Mouse (Mus musculus) bone marrow macrophage, adult 2 months (primary cell): ENCODE measurements around the gene Nf1. TPM values are rescaled to one million over a fixed set of nuclear protein-coding genes. Genes with fewer than 3 reads are reported as not detected.

Experiments
- H3K27ac ChIP-seq: 2 replicates; pipeline ENCODE4 v1.5.1; 2012; ENCODE audit warnings: low read depth, low read length; ENCODE audit not compliant: insufficient read depth
- H3K4me1 ChIP-seq: 2 replicates; pipeline ENCODE4 v1.6.1; 2012; ENCODE audit warnings: low read length; ENCODE audit not compliant: control insufficient read depth, insufficient read depth
- H3K4me3 ChIP-seq: 2 replicates; pipeline ENCODE4 v1.5.1; 2012; ENCODE audit warnings: mild to moderate bottlenecking, low read length, moderate library complexity; ENCODE audit not compliant: insufficient read depth
- CTCF ChIP-seq: IDR thresholded peaks from 2 replicates; pipeline ENCODE4 v1.5.1; 2012; ENCODE audit warnings: low read depth, mild to moderate bottlenecking, low read length, moderate library complexity
- POLR2A ChIP-seq: IDR thresholded peaks from 2 replicates; pipeline ENCODE4 v1.6.1; 2012; ENCODE audit warnings: mild to moderate bottlenecking, low read depth, low read length, borderline replicate concordance
- polyA plus RNA-seq: library from polyadenylated mRNA; stranded (reverse); fragments of >200 nt; gene quantifications from 2 replicates; pipeline ENCODE4 v1.2.4, GENCODE M21; 2012; ENCODE audit not compliant: missing spikeins, insufficient read depth, insufficient read length

Nf1 gene
- polyA plus RNA-seq, 1 experiment, result 19.7 TPM

DNA sequence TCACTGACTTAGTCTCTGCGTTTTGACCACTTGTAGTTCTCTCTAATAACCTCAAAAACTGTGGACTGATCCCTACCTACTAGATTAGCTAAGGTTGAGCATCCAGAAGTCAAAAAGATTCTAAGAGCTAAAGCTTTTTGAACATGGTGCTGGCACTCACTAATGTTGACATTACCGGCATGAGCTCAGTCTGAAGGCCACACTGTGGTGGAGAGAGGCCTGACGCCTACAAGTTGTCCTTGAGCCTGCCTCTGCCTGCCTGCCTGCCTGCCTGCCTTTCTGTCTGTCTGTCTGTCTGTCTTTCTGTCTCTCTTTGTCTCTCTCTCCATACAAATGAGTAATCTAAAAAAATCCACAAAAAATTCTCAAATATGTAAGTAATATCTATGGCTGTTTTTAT is 118.4 kb downstream of the Nf1 start:
- Histone ChIP-seq H3K27ac (no peak overlapping the region), H3K4me1 (peaks cover 3% of the 10 kb centered on the region), H3K4me3 (no peak overlapping the region)
- TF ChIP-seq POLR2A (no peak), CTCF (no peak)

GRCm38 (mm10) chr11:79459846-79460245 is 120.4 kb downstream of the Nf1 start:
- peaks cover 3% of the 10 kb centered on the region for H3K4me1 ChIP-seq
- no peak overlapping the region for H3K4me3 ChIP-seq
- no peak overlapping the region for H3K27ac ChIP-seq
- TF ChIP-seq CTCF (no peak), POLR2A (no peak)

DNA sequence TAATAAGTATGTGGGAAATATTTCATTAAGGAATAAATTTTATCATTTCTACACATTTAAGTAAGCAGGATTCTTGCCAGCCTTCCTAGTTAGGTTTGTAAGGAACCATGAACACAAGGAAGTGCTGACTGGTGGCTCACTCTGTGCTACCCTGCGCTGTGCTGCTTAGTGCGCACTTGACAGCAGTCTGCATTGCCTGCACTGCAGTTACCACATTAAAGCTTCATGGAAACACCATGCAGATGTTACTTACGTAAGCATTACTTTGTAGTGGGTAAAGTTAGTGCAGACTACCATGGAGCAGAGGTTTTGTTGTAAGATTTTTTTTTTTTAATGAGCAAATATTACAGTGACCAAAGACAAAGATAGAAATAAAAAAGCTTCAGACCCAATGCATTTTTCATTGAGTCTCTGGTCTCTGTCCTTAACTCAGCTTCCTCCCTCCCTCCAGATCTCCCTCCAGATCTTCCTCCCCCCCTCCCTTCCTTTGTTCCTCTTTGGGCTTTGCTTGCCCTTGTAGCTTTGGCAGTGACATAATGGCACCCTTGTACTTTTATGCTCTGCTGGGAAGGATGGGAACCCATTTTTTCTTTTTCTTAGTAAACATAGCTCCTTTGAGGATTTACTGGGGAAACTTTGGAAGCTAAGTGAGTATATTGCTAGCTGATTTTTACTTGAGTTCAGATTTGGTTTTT is 121.4 kb downstream of the Nf1 start:
- H3K4me3 ChIP-seq, result no peak overlapping the region
- TF ChIP-seq POLR2A (no peak), CTCF (no peak)
- H3K4me1 ChIP-seq, result peaks cover 3% of the 10 kb centered on the region
- H3K27ac ChIP-seq, result peak overlapping the region; percentile 25; the same call in 1 of the 2 replicates

DNA sequence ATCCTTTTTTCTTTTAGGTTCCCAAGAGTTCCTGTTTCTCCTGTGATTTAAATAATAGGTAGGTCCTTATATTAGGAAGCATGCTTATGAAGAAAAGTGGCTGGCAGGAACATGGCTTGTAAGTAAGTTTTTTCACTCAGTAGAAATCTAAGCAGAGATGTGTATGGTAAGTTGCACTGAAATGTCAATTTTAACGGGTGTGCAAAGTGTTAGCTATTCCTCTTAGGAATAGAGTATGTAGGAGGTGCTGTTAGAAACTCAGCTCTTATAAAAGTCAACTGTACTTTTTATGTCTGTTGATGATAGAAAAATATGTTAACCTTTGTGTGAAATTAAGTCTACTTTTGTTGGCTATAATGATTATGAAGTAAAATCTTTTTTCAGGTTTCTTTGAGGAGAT is 128.6 kb downstream of the Nf1 start:
- H3K27ac ChIP-seq, result no peak overlapping the region
- H3K4me3 ChIP-seq, result no peak overlapping the region
- TF ChIP-seq CTCF (no peak), POLR2A (no peak)
- no peaks in the 10 kb centered on the region for H3K4me1 ChIP-seq

GRCm38 (mm10) chr11:79483392-79483791 is 143.9 kb downstream of the Nf1 start:
- no peak overlapping the region for H3K4me3 ChIP-seq
- H3K27ac ChIP-seq, result no peak overlapping the region
- no peak for TF ChIP-seq CTCF
- TF ChIP-seq POLR2A, result no peak
- peaks cover 7% of the 10 kb centered on the region for H3K4me1 ChIP-seq

DNA sequence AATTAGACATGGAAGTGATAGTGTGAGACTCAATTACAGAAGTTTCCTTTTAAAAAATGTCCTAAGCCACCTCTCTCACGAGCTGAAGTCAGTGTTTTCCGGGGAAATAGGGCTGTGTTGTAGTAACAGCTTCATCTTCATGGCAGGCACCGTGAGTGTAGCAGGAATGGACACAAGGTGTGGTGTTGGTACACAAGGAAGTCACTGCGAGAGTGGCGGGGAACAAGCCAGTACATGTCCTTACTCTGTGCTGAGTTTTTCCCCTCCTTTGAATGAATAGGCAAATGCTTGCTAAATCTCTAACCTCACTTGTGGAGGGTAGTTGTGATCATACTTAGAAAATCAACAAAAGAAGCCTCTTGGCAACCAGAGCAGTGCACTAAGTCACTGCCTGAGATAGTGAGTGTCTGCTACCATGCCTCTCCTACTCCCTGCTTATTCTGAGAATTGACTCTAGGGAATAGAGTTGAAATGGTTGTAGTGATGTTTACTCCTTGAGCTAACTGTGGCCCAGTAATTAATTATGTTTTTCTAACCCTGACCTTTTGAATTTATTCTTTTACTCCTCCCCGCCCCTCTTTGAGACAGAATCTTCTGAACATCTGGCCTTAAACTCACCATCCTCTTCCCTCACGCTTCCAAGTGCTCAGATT is 144.5 kb downstream of the Nf1 start:
- Histone ChIP-seq H3K4me1 (peaks cover 7% of the 10 kb centered on the region), H3K4me3 (no peak overlapping the region), H3K27ac (no peak overlapping the region; the same call in 1 of the 2 replicates)
- TF ChIP-seq POLR2A, result no peak
- no peak for TF ChIP-seq CTCF

- peaks cover 7% of the 10 kb centered on the region for H3K4me1 ChIP-seq
- H3K27ac ChIP-seq, result no peak overlapping the region
- no peak overlapping the region for H3K4me3 ChIP-seq
- no peak for TF ChIP-seq CTCF
- TF ChIP-seq POLR2A, result no peak
Observed at GRCm38 (mm10) chr11:79484721-79485120, 145.2 kb downstream of the Nf1 start.

DNA sequence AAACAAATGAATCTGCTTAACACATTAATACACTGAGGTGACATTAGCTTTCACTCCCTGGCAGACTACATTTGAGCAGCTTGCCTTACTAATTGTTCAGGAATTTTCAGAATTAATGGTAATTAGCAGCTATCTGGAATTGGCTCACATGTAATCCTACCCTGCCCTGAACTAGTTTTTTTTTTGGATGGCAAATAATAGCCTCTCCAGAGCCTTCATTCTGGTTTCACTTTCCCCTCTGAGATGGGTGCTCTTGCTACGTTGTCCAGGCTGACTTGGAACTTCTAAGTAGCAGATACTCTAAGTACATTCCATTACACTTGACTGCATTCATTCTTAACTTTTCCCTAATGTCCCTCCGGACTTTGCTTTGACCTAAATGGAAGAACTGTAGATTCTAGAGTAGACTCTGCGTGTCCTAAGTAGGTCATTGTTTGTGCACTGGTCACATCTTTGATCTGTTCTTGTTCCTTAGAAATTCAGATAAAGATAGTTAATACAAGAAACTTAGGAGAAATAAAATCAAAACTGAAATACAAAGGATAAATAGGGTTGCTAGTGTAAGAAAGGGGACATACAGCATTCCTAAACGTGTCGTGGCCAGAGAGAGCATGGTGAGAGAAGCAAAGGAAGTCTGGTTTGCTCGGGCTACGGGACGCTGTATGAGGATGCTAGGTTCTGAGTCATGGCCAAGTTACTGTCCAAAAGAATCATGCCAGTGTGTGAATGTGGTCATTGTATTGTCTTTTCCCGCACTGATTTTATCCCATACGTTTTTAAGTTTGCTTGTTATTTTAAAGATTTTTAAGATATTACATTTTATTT is 155.7 kb downstream of the Nf1 start:
- H3K4me3 ChIP-seq, result no peak overlapping the region
- H3K4me1 ChIP-seq, result no peaks in the 10 kb centered on the region
- H3K27ac ChIP-seq, result no peak overlapping the region
- TF ChIP-seq POLR2A (no peak), CTCF (no peak)

DNA sequence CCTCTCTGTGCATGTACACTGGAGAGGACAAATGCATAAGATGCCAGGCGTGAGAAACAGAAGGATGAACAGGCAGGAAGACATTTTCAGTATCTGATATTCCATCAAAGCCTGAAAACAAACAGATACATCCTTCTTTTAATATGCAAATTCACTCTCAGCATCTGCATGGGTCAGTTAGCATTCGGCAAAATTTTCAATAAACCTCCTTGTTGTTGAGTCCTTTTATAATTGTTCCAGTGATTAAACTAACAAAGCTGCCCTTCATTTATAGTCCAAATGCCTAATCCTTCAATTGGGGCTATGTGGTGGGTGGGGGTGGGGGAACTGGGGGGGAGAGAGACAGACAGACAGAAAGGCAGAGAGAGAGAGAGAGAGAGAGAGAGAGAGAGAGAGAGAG is 163.4 kb downstream of the Nf1 start:
- no peak overlapping the region for H3K4me3 ChIP-seq
- TF ChIP-seq POLR2A (no peak), CTCF (no peak)
- no peaks in the 10 kb centered on the region for H3K4me1 ChIP-seq
- no peak overlapping the region for H3K27ac ChIP-seq

DNA sequence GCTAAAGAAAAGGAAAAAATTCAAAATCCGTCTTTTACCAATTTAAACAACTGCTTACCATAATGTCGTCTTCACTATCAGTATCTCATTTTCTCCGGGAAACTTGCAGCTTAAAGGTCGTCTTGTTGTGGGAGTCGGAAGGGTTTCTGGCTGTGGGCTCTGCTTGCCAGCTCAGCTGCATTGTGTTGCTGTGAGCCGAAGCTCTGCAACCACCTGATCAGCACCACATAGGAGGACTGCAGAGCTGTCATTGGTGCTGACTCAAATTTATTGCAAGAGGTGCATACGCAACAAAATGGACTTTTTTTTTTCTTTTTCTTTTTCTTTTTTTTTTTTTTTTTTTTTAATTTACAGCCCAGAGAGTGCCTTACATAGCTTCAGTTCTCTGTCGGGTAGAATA is 164.4 kb downstream of the Nf1 start, which contains the start of gene Omg:
Gene Omg, minus strand, starts transcription at position 240 of the 400 bp plus-strand sequence.
- Histone ChIP-seq H3K4me3 (no peak within 1 kb of the TSS), H3K27ac (no peak within 1 kb of the TSS), H3K4me1 (no peaks in the 10 kb centered on the region)
- no peak for TF ChIP-seq CTCF
- TF ChIP-seq POLR2A, result no peak
